Mouse (Mus musculus) cerebellum, adult 2 months (tissue): ENCODE results near the gene Dnaaf1.

Experiments
- CTCF ChIP-seq: fragments of 200-500 bp; IDR thresholded peaks from 2 replicates; pipeline ENCODE4 v1.5.1; 2011; ENCODE audit warnings: low read depth, mild to moderate bottlenecking, control low read depth, low read length, moderate library complexity, borderline replicate concordance; ENCODE audit not compliant: insufficient read depth
- POLR2A ChIP-seq: fragments of 200-500 bp; IDR thresholded peaks from 2 replicates; pipeline ENCODE4 v1.6.1; 2011; ENCODE audit warnings: low read length, control low read depth, borderline replicate concordance; ENCODE audit not compliant: insufficient read depth

DNA sequence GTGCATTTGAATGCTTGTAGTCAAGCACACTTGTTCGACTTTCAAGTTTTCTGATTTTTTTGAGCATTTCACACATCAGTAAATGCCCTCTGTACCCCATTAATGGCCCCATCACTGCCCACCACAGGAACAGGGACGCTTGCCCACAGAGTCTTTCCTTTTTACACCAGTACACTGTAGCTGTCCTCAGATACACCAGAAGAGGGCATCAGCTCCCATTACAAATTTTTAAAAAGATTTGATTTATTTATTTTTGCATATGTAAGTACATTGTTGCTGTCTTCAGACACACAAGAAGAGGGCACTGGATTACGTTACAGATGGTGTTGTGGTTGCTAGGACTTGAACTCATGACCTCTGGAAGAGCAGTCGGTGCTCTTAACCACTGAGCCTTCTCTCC lies 13.3 kb downstream of the Dnaaf1 start:
- TF ChIP-seq POLR2A (no peak), CTCF (no peak)
